Mouse (Mus musculus) megakaryocyte, adult 5-6 weeks (primary cell): ENCODE data around the gene Dph7. TPM values are rescaled to one million over a fixed set of nuclear protein-coding genes. Genes with fewer than 3 reads are reported as not detected.

Experiments used
- ATAC-seq: 2 replicates; pipeline ENCODE4 v1.8.0; 2016; ENCODE audit warnings: mild to moderate bottlenecking, inconsistent platforms; ENCODE audit not compliant: poor library complexity, severe bottlenecking
- total RNA-seq, 2 experiments: library from RNA; stranded (forward) in 1 of 2; stranded (reverse) in 1 of 2; fragments of 153-499, 151-499 nt in 1 of 2; fragments of 221-1000, 200-1000 nt in 1 of 2; gene quantifications; 2 replicates each; pipeline versions ENCODE4 v1.2.3 to v1.2.4; 2015 to 2017

The Dph7 gene
- total RNA-seq, 2 experiments from 2014 or later: 6.7 TPM

GRCm38 (mm10) chr2:24960910-24961309 lies 1.3 kb upstream of the Dph7 start:
- ATAC-seq: no peak

- ATAC-seq: no peak
Observed at GRCm38 (mm10) chr2:24970386-24970785, 8.2 kb downstream of the Dph7 start.

GRCm38 (mm10) chr2:24974452-24974851 lies 12.3 kb downstream of the Dph7 start:
- peak; percentile 3; the same call in 1 of the 2 replicates for ATAC-seq

- ATAC-seq: peak; percentile 77
Observed at GRCm38 (mm10) chr2:24974906-24975703, 12.9 kb downstream of the Dph7 start, which contains the start of gene Mrpl41. TSS of gene Mrpl41 (minus strand) at chr2:24975098.

- peak; percentile 63 for ATAC-seq
Observed at GRCm38 (mm10) chr2:24975704-24976297, 13.6 kb downstream of the Dph7 start, which contains the start of gene Pnpla7. TSS of gene Pnpla7 (plus strand) at chr2:24976033.

- ATAC-seq: peak; percentile 53
Observed at GRCm38 (mm10) chr2:24976960-24977359, 14.8 kb downstream of the Dph7 start.

GRCm38 (mm10) chr2:24987762-24988161 lies 25.6 kb downstream of the Dph7 start:
- no peak for ATAC-seq

GRCm38 (mm10) chr2:24995332-24995731 lies 33.1 kb downstream of the Dph7 start:
- ATAC-seq: no peak

- no peak for ATAC-seq
Observed at GRCm38 (mm10) chr2:24996471-24996870, 34.3 kb downstream of the Dph7 start.

GRCm38 (mm10) chr2:25000544-25001235 lies 38.5 kb downstream of the Dph7 start:
- no peak for ATAC-seq

- no peak for ATAC-seq
Observed at GRCm38 (mm10) chr2:25003946-25004786, 42.0 kb downstream of the Dph7 start.

- no peak for ATAC-seq
Observed at GRCm38 (mm10) chr2:25006767-25007166, 44.6 kb downstream of the Dph7 start.

GRCm38 (mm10) chr2:25008250-25008649 lies 46.0 kb downstream of the Dph7 start:
- no peak for ATAC-seq

Other genes starting within 250 kb of the Dph7 start
- 0.02 TPM in 1 of 2 replicates, not detected in the other for gene Cacna1b, start 199.2 kb upstream of the Dph7 start, total RNA-seq (2015)
- gene Cacna1b, start 199.2 kb upstream of the Dph7 start, total RNA-seq (2017): not detected in 2 replicates
- gene Ehmt1, start 42.8 kb upstream of the Dph7 start, total RNA-seq (2015): 26.2 and 30.7 TPM in 2 replicates
- gene Ehmt1, start 42.8 kb upstream of the Dph7 start, total RNA-seq (2017): 49.7 and 69.3 TPM in 2 replicates
- gene Arrdc1, start 27.1 kb upstream of the Dph7 start, total RNA-seq (2015): 47.2 and 53.9 TPM in 2 replicates
- 106 and 108 TPM in 2 replicates for gene Arrdc1, start 27.1 kb upstream of the Dph7 start, total RNA-seq (2017)
- gene Zmynd19, start 12.6 kb upstream of the Dph7 start, total RNA-seq (2015): 6.0 and 6.4 TPM in 2 replicates
- gene Zmynd19, start 12.6 kb upstream of the Dph7 start, total RNA-seq (2017): 17.4 TPM in 2 replicates
- gene Mrpl41, start 12.7 kb downstream of the Dph7 start, total RNA-seq (2015): 38.3 and 46.3 TPM in 2 replicates
- gene Mrpl41, start 12.7 kb downstream of the Dph7 start, total RNA-seq (2017): 69.8 and 73.4 TPM in 2 replicates
- 43.7 and 55.6 TPM in 2 replicates for gene Pnpla7, start 13.6 kb downstream of the Dph7 start, total RNA-seq (2015)
- gene Pnpla7, start 13.6 kb downstream of the Dph7 start, total RNA-seq (2017): 38.3 and 38.5 TPM in 2 replicates
- gene Nsmf, start 92.0 kb downstream of the Dph7 start, total RNA-seq (2015): 6.0 and 6.9 TPM in 2 replicates
- gene Nsmf, start 92.0 kb downstream of the Dph7 start, total RNA-seq (2017): 6.4 and 10.8 TPM in 2 replicates
- gene Entpd8, start 117.9 kb downstream of the Dph7 start, total RNA-seq (2015): not detected in 2 replicates
- gene Entpd8, start 117.9 kb downstream of the Dph7 start, total RNA-seq (2017): not detected in 2 replicates
- not detected in 2 replicates for gene Noxa1, start 132.7 kb downstream of the Dph7 start, total RNA-seq (2015)
- not detected in 2 replicates for gene Noxa1, start 132.7 kb downstream of the Dph7 start, total RNA-seq (2017)
- 1.1 TPM in 1 of 2 replicates, not detected in the other for gene Nrarp, start 218.4 kb downstream of the Dph7 start, total RNA-seq (2015)
- 0.22 and 0.28 TPM in 2 replicates for gene Nrarp, start 218.4 kb downstream of the Dph7 start, total RNA-seq (2017)
- 17.4 and 19.7 TPM in 2 replicates for gene Tor4a, start 234.5 kb downstream of the Dph7 start, total RNA-seq (2015)
- gene Tor4a, start 234.5 kb downstream of the Dph7 start, total RNA-seq (2017): 25.1 and 29.6 TPM in 2 replicates
- gene Nelfb, start 249.1 kb downstream of the Dph7 start, total RNA-seq (2015): 21.4 and 23.8 TPM in 2 replicates
- 30.1 and 36.5 TPM in 2 replicates for gene Nelfb, start 249.1 kb downstream of the Dph7 start, total RNA-seq (2017)